Mouse (Mus musculus) forebrain, embryonic 11.5 days (tissue): ENCODE data around the gene Drosha. TPM values are rescaled to one million over a fixed set of nuclear protein-coding genes. Genes with fewer than 3 reads are reported as not detected.

Source experiments
- microRNA-seq: library from miRNA; unstranded; fragments of <30 nt; microRNA quantifications from one replicate; pipeline ENCODE4, GENCODE M21; 2016; ENCODE audit not compliant: insufficient number of aligned reads
- polyA plus RNA-seq: library from polyadenylated mRNA; unstranded; fragments of >200 nt; fragmentation: Nextera tagmentation; extraction: Ambion mirVana; gene quantifications from 2 replicates; pipeline ENCODE4 v1.2.1, GENCODE M21; 2014

The Drosha gene
- polyA plus RNA-seq, 1 experiment from 2014 or later = 90.2 TPM

Small RNA genes lying within 50 kb of the gene (microRNA-seq; reads per million reads assigned to microRNA genes)
- gene Gm47288 = not detected

Other genes starting within 250 kb of the Drosha start
- gene Pdzd2, start 84.9 kb upstream of the Drosha start, polyA plus RNA-seq = 4.7 and 6.0 TPM in 2 replicates
- 35.7 and 42.2 TPM in 2 replicates for gene 6030458C11Rik, start 166 bp upstream of the Drosha start, polyA plus RNA-seq